Mouse (Mus musculus) liver, adult (tissue): Measurements from ENCODE around the gene Tex45.

ENCODE experiments used
- GATA4 ChIP-seq: IDR thresholded peaks from 2 replicates; pipeline ENCODE4 v1.6.1; 2014; ENCODE audit warnings: mild to moderate bottlenecking, low read length; ENCODE audit not compliant: insufficient replicate concordance

The Tex45 gene

GRCm38 (mm10) chr8:3468838-3469237 is 1.8 kb upstream of the Tex45 start:
- TF ChIP-seq GATA4, result no peak

DNA sequence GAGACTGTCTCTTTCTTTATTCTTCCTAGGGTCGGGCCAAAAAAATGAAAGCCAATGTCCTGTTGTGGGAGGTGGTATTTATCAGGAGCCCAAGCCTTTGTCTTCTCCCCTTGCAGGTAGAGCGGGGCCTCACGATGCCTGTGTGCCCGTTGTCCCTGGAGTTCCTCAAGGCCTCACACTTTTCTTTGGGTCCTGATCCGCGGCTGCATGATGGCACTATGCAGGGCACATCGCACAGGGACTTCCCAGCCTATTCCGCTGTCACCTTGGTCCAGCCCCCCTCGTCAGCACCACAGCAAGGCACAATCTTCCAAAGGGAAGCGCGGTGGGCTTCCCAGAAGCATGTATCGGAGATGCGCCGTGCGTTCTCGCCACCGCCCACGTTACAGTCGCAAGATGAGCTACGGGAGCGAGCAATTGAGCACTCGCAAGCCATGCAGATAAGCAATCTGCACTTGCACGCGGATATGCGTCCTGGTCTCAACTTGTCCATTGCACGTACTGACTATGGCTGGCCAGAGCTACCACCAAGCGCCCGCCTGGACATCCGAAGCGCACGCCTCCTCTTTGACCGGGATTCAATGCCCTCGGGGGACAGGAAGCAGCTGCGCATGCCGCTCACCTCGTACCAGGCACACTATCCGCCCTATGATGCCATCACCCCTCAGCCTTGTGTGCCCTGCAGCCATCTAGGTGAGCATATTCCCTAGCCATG is 5.2 kb downstream of the Tex45 start:
- no peak for TF ChIP-seq GATA4

- no peak for TF ChIP-seq GATA4
These were observed 9.6 kb downstream of the Tex45 start for GRCm38 (mm10) chr8:3480221-3480785.

DNA sequence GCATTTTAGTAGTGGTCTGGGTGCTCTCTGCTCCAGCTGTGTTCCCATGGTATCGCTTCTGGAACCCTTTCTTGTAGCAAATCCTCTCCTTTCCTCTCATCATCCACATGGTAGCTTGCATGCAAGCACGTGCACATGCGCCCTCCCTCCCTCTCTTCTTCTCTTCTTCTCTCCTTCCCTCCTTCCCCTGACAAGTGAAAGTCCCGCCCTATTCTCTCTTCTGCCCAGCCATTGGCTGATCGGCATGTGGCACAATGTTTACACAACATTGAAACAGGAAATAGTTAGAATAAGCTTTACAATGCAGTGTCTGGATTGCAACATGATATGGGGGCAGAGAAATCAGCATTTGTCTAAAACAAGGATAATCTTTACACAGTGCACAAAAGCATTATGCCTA is 10.9 kb downstream of the Tex45 start:
- no peak for TF ChIP-seq GATA4

GRCm38 (mm10) chr8:3482240-3482740 is 11.6 kb downstream of the Tex45 start:
- TF ChIP-seq GATA4, result no peak

- TF ChIP-seq GATA4, result no peak
These were observed 12.9 kb downstream of the Tex45 start for GRCm38 (mm10) chr8:3483546-3483945.

DNA sequence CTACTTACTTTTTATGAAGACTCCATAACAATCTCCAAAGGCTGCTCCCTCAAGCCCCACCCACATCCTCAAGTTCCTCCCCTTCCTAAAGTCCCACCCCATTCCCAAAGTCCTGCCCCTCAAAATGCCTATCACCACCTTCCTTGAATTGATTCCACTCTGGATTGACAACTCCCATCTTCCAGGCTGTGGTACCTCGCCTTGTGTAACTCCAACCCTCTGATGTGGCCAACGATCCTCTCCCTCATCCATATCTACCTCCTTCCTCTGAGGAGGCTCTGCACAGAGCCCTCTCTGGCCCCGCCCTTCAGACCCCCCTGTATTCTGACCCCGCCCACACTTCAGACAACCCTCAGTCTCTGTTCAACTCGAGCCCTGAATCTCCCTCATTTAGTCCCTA is 14.5 kb downstream of the Tex45 start:
- TF ChIP-seq GATA4, result no peak

DNA sequence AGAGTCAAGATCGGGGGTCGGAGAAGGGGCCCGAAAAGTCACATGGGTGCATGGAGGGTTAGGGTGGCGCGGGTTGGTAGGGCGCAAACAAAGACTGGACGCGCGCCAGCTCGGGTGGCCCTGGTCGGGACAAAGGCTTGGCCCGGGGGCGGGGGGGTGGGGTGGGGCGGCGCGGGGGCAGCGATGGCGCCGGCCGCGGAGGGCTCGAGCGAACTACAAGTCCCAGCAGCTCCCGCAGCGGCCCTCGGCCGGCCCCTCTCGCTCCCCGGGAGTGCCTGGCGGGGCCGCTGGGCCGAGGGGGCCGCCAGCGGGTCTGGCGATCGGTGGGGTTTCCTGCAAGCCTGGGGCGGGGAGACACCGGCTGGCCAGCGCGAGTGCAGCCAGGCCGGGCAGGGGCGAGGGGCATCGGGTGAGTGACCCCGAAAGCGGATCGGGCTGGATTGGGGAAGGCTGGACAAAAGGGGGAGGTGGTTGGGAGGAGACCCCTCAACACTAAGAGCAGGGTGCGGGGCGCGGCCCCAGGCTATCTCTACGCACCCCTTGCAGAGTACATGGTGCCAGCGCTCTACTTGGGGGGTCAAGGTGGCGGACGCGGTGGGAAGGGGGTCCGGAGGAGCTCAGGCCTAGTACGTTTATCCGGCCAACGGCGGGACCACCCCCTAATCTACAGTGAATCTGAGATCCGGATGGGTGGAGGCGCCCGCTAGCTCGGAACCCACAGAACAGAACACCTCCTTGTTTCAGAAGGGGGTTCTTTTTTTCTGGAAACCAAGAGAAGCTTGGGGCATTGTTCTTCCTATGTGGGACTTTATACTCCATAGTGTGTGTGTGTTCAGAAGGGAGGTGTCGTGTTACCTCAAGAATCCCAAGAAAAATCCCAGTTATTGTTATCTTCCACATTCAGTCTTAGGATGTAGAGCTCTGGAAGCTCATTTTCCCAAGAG is 22.5 kb downstream of the Tex45 start, which contains the start of gene Zfp358:
Gene Zfp358, plus strand, starts transcription at position 238 of the 944 bp plus-strand sequence.
- no peak for TF ChIP-seq GATA4

GRCm38 (mm10) chr8:3493845-3494208 is 23.2 kb downstream of the Tex45 start:
- TF ChIP-seq GATA4, result no peak

DNA sequence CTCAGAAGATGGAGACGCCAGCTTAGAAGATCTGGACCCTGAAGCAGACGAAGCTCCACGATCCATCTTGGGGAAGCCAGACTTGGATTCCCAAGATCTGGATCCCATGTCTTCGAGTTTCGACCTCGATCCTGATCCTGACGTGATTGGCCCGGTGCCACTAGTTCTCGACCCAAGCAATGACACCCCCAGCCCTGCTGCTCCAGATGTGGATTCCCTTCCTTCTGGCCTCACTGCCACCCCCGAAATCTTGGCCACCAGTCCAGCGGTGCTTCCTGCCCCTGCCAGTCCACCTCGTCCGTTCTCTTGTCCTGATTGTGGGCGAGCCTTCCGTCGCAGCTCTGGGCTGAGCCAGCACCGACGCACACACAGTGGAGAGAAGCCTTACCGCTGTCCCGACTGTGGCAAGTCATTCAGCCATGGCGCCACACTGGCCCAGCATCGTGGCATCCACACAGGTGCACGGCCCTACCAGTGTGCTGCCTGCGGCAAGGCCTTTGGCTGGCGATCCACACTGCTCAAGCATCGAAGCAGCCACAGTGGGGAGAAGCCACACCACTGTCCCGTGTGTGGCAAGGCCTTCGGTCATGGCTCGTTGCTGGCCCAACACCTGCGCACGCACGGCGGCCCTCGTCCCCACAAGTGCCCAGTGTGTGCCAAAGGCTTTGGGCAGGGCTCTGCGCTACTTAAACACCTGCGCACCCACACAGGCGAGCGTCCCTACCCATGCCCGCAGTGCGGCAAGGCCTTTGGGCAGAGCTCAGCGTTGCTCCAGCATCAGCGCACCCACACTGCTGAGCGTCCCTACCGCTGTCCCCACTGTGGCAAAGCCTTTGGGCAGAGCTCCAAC is 25.1 kb downstream of the Tex45 start:
- TF ChIP-seq GATA4, result no peak

DNA sequence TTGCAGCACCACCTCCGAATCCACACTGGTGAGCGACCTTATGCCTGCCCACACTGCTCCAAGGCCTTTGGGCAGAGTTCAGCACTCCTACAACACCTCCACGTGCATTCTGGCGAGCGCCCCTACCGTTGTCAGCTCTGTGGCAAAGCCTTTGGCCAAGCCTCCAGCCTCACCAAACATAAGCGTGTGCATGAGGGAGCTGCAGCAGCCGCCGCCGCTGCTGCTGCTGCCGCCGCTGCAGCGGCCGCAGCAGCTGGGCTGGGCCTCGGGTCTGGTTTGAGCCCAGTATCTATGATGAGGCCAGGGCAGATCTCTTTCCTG is 25.7 kb downstream of the Tex45 start:
- TF ChIP-seq GATA4, result no peak

- TF ChIP-seq GATA4, result no peak
These were observed 27.9 kb downstream of the Tex45 start for GRCm38 (mm10) chr8:3498583-3498982.

DNA sequence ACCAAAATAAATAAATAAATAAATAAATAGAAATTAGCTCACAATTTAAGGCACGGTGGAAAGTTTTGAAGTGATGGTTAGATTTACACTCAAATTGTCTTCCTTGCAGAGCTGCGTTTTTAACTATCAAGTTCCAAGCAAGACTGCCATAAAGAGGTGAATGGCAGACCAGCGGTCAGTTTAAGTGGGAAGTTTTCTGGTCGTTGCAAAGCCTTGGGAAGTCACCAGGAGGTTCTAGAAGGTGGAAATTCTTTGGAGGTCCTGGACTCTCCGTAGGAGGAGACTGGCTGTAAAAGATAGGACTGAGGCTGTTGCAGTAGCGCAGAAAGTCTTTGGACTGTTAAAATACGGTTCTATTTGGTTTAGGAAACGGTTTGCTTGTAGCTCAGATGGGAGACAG is 29.1 kb downstream of the Tex45 start:
- TF ChIP-seq GATA4, result no peak

DNA sequence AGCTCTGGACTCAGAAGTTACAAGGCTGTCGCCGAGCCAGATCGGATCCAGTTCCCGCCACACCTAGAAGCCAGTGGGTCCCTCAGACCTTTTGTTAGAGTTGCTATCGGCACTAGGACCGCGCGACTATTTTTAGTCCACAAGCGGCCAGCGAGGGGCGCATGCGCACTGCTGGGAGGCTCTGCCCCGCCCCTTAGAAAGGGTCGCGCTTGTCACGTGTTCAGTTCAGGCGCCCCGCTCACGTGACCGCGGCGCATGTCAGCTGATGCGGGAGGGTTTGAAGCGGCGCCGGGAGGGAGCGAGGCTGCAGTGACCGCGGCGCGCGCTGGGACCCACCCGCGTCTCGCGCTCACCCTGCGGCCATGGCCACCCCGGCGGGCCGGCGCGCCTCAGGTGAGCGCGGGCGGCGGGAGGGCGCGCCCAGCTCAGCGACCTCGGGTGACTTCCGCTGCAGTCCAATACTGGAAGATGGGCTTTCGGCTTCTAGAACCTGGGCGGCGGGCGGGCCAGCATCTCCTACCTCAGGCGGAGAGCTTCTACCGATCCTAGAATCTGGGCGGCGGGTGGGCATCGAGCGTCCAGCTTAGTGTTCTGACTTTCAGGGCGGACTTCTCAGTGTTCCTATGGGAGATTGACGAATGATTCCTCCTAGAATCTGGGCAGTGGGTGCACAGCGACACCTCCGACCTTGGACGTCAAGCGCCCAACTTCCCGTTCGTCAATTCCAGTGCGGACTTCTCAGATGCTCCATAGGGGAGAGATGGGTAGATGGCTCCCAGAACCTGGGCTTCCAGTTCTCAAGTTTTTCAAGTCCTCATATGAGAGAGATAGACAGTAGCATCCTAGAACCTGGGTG is 29.8 kb downstream of the Tex45 start, which contains the start of gene Mcoln1:
Gene Mcoln1, plus strand, starts transcription at position 223 of the 856 bp plus-strand sequence.
- peak; percentile 27; the same call in 1 of the 2 replicates for TF ChIP-seq GATA4
